Mouse (Mus musculus): Measurements from ENCODE around the gene Ap5z1.

DNA sequence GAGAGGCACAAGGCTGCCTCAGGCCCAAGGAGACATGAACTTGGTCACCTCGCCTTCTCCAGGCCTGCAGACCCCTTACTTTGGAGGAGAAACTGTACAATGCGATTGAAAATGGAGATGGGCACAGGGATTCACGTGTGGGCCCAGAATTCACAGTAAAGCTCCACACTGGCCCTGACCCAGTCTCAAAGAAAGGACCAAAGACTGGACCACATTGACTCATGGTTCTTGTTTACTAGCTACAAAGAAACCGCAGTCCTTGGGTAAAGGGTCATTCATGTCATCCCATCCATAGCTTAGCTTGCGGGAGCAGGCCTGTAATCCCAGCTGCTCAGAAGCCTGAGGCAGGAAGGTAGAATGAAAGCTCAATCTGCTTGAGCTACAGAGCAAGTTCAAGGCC, 19.8 kb downstream of the Ap5z1 start:
- TF ChIP-seq CTCF (IDR thresholded peaks at IDR 0.05; ENCODE audit: insufficient read depth, low read length) (no peak), POLR2A (IDR thresholded peaks at IDR 0.05; ENCODE audit: borderline replicate concordance, extremely low read depth, low read depth, low read length) (no peak)

Data from lung, adult 2 months (tissue).